Mouse (Mus musculus) thymus, adult 2 months (tissue): Measurements from ENCODE around the gene Dync1i2.

Experiments
- CTCF ChIP-seq: fragments of 200-500 bp; IDR thresholded peaks from 2 replicates; pipeline ENCODE4 v1.5.1; 2012; ENCODE audit warnings: mild to moderate bottlenecking, control low read depth, low read length, moderate library complexity, borderline replicate concordance; ENCODE audit not compliant: control insufficient read depth, poor library complexity, insufficient read depth; ENCODE audit errors: extremely low read depth
- POLR2A ChIP-seq: fragments of 200-500 bp; IDR thresholded peaks from 2 replicates; pipeline ENCODE4 v1.6.1; 2012; ENCODE audit warnings: mild to moderate bottlenecking, low read length, control low read depth, moderate library complexity; ENCODE audit not compliant: control insufficient read depth, poor library complexity, insufficient read depth; ENCODE audit errors: extremely low read depth

DNA sequence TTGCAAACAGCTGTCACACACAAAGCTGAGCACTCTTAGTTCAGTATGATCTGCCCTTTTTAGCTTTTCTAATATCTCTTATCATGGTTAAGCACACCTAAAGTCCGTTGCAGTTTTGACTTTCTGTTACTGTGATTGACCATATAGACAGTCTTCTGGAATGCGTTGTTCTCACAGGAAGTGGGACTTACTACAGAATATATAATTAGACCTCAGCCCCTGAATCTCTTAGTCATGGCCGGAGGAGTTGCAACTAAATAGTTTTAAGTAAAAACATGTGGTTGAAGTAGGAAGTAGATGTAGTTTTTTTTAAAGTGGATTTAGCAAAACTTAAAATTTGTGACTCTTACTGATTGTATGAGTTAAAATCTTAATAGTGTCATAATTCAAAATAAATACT, 36.6 kb downstream of the Dync1i2 start:
- no peak for TF ChIP-seq POLR2A
- no peak for TF ChIP-seq CTCF
